Mouse (Mus musculus) kidney, adult 9 months (tissue): ENCODE measurements around the gene Hist2h2ac.
"Not testable (repeated sequence)": the region's sequence is repeated elsewhere in the genome, so short reads cannot be mapped to it uniquely, and the experiment has no call there.

Source experiments
- DNase-seq: peaks from one replicate; pipeline ENCODE4 v3.0.0; 2022

The Hist2h2ac gene

DNA sequence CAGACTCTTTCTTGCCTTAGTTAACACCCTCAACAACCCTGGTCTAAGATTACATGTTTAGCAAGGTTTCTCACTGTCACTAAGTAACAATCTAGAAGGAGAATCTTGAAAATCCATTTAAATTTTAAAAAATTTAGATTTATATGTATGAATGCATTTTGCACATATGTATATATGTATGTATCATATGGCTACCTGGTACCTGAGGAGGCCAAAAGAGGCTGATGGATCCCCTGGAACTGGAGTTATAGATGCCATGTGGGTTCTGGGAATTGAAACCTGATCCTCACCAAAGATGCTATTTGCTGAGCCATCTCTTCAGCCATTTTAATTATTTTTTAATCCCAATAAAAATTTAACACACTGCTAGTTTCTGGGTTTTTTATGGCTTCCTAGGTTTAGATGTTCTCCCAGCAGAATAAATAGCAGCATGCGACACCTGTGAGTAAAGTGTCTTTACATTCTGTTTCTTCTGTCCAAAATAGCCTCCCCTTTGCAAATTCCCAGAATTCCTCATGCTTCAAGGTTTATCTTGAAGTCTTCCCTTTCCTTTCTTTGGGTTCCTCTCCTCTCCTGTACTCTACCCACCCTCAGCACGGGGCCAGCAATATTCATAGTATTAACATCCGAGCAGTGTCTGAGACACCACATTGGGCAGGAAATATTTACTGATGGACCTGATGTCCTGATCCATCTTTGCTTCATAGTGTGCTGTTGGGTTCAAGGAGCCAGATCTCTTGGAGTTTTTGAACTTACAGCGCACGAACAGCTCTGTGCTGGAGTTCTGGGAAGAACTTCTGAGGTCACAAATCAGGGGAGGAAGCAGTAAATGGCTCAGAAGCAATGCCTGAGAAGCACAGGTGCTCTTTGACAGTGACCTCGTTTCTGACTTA lies 27.7 kb upstream of the Hist2h2ac start:
- no peak for DNase-seq

DNA sequence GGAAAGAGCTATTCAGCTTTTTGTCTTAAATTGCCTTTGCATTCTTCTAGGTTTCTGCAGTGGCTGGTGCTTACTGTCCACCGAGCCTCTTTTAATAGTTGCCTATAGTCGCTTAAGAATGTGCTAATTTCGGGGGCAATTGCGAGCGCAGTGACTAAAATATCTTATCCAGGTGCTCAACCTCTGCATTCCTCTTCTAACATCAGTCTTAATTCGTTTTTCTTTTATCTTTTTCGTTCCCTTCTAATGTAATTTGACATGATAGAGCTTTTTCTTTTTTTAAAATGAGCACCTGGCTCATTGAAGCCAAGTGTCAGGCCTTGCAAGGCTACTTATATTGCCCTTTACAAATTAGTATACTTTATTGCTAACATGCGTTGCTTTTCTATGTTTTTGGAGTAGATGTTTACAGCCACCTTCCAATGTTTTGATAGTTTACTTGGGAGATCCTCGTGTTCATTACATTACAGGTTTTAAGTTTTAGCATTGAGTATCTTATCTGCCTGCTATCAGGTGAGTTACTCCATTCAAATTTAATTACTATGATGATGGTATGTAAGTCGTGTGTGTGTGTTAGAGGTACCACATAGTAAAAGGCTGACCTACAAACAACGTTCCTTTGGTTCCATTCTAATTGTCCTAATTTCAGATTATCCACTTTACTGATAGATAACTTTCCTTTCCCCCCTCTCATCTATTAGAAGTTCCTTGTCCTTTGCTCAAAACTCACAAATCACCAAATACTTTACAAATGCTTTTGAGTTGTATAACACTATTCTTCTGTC lies 26.9 kb upstream of the Hist2h2ac start:
- no peak for DNase-seq

DNA sequence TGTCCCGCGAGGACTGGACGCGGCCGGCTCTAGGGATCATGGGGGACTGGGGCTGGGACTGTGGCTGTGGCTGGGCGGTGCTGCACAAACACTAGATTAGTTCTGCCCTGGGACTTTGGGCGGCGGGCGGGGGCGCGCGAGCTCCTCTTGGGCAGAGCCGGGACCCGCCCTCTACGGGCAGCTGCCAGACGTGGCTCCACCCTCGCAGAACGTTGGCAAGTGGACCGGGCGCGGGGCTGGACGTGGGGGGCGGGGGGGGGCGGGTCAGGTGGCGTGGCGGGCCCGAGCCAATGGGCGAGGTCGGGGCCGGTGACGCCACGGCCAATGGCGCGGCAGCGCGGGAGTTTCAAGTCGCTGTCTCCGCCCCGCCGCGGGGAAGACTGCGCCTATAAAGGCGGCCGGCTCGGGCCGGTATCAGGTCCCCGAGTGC lies 25.8 kb upstream of the Hist2h2ac start, which contains the start of gene Hist2h3c1:
TSS of gene Hist2h3c1 (plus strand) at position 259 of the 430 bp plus-strand sequence.
- not testable (repeated sequence) for DNase-seq

DNA sequence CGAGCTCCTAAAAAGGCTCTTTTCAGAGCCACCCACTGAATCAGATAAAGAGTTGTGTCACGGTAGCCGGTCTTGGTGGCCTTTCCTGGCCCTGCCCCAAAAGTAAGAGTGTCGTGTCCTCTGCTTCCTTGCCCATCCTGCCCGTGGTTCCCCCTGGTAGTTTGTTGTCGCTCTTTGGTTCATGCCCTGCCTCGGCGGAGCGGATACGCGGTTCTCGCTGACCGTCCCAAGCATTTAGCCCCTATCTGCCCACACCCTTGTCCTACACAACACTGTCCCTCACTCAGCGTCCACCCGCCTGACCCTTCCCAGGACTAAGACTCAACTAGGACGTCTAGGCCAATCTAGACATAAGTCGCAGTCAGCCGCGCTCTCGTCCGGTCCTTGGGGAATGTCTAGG lies 25.3 kb upstream of the Hist2h2ac start:
- DNase-seq: not testable (repeated sequence)

DNA sequence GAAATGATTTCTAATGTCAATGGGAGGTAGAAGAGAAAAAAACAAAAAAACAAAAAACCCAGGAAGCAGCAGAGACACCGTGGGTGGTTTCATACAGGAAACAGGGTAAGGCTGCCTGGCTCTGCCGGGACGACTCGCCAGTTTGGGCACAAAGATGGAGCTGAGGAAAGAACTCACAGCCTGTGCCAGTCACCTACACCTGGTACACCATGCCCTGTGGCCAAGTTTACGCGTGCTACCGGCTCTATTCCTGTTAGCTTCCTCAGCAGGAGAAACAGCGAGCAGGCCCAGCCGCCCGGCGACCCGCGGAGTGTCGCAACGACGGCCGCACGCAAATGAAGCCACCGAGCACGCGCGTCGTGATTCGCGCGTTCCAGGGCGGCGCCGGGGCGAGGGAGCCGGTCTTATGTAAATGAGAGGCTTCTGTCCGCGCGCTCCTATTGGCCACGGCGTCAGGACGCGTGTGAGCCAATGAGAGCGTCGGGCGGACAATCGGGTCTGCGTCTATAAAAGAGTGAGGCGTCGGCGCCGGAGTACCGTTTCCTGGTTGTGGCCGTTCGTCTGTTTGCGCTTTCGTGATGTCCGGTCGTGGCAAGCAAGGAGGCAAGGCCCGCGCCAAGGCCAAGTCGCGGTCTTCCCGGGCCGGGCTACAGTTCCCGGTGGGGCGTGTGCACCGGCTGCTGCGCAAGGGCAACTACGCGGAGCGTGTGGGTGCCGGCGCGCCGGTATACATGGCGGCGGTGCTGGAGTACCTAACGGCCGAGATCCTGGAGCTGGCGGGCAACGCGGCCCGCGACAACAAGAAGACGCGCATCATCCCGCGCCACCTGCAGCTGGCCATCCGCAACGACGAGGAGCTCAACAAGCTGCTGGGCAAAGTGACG lies 24.6 kb upstream of the Hist2h2ac start, which contains the start of gene Hist2h2aa1:
TSS of gene Hist2h2aa1 (plus strand) at position 495 of the 884 bp plus-strand sequence.
- DNase-seq: peak; percentile 89

DNA sequence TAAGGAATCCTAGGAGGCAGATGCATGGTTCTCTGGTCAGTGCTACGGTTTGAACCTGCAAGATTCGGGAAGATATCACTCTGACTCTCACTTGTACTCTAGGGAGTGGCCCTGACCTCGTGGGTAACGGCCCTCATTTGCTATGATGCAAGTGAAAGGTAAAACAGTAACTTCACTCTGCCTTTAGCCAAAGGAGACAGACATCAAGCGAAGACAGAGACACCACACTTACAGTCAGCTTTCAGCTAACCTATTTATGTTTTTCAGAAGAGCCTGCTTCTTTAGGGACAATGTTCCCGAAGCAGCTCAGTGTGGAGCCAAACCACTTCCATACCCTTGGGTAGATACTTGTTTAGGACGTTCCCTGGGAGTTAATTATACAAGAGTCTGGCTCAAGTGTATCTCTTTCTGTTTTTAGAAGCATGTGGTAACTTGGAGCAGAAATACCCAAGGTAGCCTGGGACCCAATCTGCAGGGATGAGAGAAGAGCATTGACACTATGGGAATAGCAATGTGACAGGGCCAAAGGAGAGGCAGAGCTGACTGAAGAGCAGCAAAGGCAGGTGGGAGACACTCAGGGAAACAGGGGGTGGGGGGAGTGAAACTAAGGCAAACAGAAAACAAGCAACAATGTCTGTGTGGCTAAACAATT lies 23.4 kb upstream of the Hist2h2ac start:
- DNase-seq: peak; percentile 70

DNA sequence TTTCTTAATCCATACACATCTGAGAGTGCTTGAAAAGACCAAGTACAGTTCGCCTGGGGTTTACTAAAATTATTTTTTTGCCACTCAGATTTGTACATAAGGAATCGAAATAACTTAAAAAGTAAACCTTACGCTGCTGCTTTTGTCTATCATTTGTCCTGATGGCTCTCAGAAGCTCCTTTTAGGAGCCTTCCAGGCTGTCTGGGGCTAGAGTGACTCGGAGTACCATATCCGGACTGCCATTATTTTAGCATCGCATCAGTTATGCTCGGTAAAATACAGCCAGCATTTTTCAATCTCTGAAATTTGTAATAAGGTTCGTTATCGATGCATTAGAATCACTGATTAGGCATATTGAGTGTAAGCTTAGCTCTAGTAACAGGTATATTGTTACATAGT lies 20.1 kb upstream of the Hist2h2ac start:
- DNase-seq: peak; percentile 32

DNA sequence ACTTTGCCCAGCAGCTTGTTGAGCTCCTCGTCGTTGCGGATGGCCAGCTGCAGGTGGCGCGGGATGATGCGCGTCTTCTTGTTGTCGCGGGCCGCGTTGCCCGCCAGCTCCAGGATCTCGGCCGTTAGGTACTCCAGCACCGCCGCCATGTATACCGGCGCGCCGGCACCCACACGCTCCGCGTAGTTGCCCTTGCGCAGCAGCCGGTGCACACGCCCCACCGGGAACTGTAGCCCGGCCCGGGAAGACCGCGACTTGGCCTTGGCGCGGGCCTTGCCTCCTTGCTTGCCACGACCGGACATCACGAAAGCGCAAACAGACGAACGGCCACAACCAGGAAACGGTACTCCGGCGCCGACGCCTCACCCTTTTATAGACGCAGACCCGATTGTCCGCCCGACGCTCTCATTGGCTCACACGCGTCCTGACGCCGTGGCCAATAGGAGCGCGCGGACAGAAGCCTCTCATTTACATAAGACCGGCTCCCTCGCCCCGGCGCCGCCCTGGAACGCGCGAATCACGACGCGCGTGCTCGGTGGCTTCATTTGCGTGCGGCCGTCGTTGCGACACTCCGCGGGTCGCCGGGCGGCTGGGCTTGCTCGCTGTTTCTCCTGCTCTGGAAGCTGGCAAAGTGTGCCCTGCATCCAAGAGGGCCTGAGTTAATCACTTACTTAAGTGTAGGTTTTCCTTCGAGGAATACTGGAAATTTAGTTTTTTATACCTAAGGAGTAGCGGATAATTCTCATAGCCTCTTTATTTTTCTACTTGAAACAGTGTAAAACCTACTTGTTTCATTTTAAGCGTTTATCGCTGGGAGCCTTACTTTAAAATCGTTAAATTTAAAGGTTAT lies 19.5 kb upstream of the Hist2h2ac start, which contains the start of gene Hist2h2aa2:
TSS of gene Hist2h2aa2 (minus strand) at position 328 of the 850 bp plus-strand sequence.
- DNase-seq: peak; percentile 98

DNA sequence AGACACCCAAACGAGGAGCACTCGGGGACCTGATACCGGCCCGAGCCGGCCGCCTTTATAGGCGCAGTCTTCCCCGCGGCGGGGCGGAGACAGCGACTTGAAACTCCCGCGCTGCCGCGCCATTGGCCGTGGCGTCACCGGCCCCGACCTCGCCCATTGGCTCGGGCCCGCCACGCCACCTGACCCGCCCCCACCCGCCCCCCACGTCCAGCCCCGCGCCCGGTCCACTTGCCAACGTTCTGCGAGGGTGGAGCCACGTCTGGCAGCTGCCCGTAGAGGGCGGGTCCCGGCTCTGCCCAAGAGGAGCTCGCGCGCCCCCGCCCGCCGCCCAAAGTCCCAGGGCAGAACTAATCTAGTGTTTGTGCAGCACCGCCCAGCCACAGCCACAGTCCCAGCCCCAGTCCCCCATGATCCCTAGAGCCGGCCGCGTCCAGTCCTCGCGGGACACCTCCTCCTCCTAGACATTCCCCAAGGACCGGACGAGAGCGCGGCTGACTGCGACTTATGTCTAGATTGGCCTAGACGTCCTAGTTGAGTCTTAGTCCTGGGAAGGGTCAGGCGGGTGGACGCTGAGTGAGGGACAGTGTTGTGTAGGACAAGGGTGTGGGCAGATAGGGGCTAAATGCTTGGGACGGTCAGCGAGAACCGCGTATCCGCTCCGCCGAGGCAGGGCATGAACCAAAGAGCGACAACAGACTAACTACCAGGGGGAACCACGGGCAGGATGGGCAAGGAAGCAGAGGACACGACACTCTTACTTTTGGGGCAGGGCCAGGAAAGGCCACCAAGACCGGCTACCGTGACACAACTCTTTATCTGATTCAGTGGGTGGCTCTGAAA lies 18.5 kb upstream of the Hist2h2ac start, which contains the start of gene Hist2h3c2:
TSS of gene Hist2h3c2 (minus strand) at position 174 of the 840 bp plus-strand sequence.
- DNase-seq: peak; percentile 48

DNA sequence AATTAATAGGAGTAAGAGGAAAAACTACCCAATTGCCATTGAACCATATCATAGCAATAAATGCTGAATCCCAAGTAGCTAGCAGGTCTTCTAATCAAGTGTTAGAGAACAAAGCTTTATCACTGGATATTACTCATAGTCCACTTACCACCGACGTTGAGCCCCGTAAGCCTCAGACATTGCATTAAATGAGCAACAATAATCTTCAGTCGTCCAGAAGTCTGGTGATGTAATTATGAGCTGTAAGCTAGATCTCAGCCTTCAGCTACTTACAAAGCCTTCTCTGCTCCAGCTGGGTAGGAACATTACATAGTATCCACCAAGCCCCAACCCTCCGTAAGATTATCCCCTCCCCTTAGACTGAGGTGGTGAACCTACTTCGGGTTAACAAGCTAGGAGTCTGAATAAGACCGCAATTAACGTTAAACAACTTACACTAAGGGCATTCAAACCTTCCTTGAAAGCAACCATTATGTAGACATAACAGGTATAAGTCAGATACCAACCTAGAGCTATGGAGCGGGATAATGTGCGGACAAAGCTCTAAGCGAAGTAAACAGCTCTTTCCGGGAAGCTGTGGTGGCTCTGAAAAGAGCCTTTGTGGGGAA lies 17.3 kb upstream of the Hist2h2ac start:
- no peak for DNase-seq

DNA sequence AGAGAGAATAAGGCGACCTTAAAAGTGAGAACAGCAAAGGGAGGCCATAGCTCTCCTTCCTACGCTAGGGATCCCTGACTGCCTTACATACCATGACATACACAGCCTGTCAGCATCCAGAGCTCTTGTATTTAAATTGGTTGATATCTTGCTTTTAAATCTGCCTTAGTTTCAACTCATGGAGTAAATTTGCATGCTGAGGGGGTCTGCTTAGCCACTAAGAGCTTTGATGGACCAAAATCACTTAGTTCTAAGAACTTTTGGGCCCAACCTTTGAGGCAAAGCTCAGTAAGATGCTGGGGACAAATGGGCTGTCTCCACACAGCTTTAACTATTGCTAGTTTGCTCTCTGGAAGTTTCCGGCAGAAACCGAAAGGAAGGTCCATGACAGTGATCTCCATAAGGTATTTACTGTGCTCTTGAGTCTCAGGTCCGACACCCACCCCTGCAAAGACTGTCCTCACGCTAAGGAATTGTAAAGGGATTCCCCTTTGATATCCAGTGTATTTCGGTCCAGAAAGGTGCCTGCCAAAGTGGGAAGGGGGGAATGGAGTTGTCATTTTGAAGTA lies 16.7 kb upstream of the Hist2h2ac start:
- DNase-seq: no peak

DNA sequence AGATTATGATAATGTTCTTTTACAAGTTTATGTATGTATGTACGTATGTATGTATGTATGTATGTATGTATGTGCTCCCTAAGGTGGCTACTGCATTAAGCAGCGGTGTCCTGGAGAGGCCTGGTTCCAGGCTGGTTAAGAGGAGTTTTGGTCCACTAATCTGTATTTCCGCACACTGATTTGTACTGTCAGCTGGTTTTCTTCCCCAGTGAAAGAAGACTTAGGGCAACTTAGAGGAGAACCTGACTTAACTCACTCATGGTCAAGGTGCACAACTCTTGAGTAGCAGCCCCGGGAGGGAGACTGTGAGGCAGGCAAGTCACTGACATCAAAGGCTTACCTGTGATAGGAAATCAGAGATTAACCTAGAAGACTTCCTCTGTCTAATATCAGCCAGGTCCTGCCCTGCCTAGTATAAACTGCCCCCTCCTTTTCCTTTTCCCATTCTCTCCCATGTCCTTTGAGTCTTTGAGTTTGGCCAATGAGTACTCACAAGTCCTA lies 16.2 kb upstream of the Hist2h2ac start:
- no peak for DNase-seq

DNA sequence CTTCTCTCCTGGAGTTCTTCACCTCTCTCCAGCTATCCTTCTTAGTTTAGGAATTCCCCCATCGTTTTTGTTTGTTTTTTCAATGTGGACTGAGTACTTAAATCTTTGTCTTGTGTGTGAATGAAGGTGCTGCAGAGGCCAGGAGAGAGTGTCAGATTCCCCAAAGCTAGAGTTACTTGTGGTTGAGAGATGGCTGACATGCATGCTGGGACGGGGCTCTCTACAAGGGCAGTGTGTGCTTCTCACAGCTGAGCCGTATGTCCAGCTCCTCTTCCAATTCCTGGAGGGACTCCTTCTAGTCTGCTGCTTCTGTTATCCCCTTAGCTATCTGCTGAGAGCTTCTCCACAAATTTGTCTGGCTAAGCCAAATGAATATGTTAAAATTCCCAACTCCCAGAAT lies 15.2 kb upstream of the Hist2h2ac start:
- DNase-seq: no peak

DNA sequence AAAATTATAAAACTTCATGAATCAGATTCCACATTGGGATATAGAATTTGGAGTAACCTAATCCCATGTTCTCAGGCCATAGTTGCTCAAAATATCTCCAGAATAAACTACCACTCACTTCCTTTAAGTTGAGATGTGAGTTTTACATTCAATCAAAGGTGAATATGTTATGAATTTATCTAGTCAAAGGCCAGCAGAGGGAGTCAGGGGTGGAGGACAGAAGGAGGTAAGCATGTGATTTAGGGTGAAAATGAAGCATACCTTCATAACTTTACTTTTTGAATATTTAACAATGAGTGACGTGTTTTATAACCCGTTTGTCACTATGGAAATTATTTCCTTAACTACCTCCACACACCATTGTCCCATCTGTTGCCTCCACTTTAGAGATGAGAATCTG lies 14.2 kb upstream of the Hist2h2ac start:
- DNase-seq: no peak

DNA sequence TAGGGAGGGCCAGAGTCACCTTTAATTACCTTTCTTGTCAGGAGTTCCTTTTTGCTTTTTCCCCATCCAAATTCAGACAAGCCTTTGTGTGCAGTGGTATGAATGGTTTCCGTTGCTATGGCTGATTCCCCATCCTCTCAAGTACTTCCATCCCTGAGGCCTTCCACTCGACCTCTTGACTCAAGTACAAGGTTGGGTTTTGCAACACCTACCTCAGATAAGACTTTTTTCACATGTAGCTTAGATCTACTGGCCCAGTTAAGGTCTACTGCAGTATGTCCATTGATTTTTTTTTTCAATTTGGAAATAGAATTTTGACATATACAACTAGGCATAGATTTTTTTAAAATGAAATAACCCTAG lies 11.1 kb upstream of the Hist2h2ac start:
- no peak for DNase-seq

DNA sequence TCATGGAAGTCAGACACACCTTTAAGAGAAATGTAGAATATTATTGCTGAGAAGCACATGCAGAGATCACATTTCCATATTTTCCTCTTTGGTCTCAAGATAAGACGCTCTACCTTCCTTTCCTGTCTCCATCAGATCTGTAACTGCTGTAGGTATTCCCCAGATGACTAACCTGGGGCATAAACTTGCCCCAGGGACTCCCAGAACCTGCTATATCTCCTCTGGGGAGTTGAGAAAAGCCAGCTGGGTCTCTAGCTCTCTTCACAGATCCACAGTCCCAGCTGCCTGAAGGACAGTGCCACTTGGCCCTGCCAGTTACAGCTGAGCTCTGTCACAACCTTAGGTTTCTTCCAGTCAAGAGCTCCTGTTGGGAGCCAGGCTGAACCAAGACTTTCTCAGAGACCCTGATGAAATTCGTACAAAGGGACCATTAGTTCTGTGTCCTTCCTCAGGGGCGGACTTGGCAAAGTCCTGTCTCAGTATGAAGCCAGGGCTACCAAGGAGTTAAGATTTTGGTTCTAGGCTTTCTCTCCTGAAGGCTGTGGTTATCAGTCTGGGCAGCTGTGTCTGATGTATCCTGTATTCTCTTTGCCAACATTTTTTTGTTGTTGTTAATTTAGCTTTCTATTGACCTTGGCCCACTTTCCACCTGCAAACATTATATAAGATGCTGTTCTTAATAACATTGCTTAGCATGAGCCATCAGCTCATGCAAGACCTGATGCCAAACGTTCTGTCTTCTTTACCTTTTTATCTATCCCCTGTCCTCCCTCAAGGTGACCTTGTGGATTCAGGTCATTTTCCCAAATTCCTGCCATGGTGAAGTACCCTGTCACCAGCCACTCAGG lies 10.5 kb upstream of the Hist2h2ac start:
- no peak for DNase-seq

DNA sequence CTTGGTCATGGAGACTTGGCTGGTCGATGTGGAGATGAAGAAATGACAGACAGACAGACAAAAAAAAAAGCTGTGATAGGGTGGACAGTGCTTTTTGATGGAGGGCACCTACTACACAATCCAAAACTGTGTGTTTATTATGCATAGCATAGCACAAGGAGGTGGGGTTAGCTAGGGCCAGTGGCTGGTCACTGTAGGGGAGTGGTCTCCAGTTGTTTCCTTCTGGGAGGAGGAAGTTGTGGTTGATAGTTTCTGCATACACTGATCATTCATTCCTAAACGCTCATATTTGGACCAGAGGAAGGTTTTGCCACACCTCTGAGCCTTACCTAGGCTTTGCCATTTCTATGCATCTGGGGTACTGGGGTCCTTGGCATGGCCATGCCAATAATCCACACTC lies 9.7 kb upstream of the Hist2h2ac start:
- no peak for DNase-seq

DNA sequence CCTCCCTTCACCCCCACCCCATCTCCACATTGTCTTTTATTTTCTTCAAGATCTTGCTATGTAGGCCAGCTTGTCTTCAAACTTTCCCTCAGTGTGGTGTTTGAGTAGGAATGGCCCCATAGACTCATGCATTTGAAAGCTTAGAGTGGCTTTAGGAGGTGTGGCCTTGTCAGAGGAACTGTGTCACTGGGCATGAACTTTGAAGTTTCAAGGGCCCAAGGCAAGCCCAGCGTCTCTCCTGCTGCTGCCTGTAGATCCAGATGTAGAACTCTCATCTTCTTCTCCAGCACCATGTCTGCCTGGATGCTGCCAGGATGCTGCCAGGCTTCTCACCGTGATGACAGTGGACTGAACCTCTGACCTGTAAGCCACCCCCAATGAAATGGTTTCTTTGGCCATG lies 8.1 kb upstream of the Hist2h2ac start:
- DNase-seq: no peak
